ENCODE assay signal across 8 mouse cellular contexts in the genomic region with DNA sequence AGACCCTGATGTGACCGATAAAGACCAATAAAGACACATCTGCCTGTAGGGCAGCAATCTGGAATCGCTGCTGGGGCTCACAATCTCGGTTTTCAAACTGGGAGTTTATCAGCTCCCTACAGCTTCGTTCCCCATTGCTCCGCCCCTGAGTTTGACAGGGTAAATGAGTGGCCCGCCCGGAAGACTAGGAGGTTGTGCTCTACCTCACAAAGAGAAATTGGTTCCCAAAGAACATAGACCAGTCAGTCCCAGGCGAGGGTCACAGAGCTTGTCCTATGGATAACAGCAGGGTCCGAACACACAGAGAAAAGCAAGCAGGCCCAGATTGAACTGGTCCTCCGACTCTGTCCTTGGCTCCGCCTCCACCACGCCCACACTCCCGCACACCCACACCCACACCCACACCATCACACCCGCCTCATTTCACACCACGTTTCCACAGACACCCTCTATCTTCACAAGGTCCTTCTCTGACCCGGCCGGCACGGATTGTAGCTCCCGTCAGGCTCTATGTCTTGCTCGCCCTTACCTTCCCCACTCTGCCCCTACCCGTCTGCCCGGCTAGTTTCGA. TPM values are rescaled to one million over a fixed set of nuclear protein-coding genes. Genes with fewer than 3 reads are reported as not detected.
DNase-seq lines count a peak whose midpoint lies in the region; ATAC-seq and TF ChIP-seq lines count a peak whose summit lies in the region.

No protein-coding gene starts in this region.

- under 1% methylated on average over 23 of the region's 23 CpGs for WGBS in heart, adult 2 months
- under 1% methylated on average over 23 of the region's 23 CpGs for WGBS in intestine, postnatal 0 days
- under 1% methylated on average over 23 of the region's 23 CpGs for WGBS in liver, postnatal 0 days (ENCODE audit: insufficient replicate concordance)
- under 1% methylated on average over 23 of the region's 23 CpGs for WGBS in neural tube, embryonic 14.5 days

- peak overlapping the region; percentile 47 for H3K9ac ChIP-seq in heart, adult 2 months (ENCODE audit: low read depth, low read length)
- H3K9ac ChIP-seq in intestine, postnatal 0 days (ENCODE audit: low read depth, low read length), result peak overlapping the region; percentile 54
- H3K9ac ChIP-seq in liver, postnatal 0 days (replicated peaks), result peak overlapping the region; percentile 26; the same call in 1 of the 2 replicates
- H3K9ac ChIP-seq in neural tube, embryonic 14.5 days (replicated peaks; ENCODE audit: low read depth, low read length), result peak overlapping the region; percentile 37; the same call in 1 of the 2 replicates

- no peaks in the 10 kb centered on the region for H3K79me2 ChIP-seq in heart, adult 2 months (replicated peaks; ENCODE audit: control insufficient read depth, insufficient read depth, low read length)

- H3K9me3 ChIP-seq in erythroblast, embryonic 14.5 days (ENCODE audit: control insufficient read depth, low read length), result no peaks in the 10 kb centered on the region
- H3K9me3 ChIP-seq in intestine, postnatal 0 days (ENCODE audit: control insufficient read depth), result no peaks in the 10 kb centered on the region
- H3K9me3 ChIP-seq in liver, postnatal 0 days (ENCODE audit: low read length), result no peaks in the 10 kb centered on the region
- no peaks in the 10 kb centered on the region for H3K9me3 ChIP-seq in neural tube, embryonic 14.5 days (ENCODE audit: control insufficient read depth, low read length)

- peak; percentile 90 for DNase-seq in CD4-positive, CD25-positive, alpha-beta regulatory T cell, adult 2 months (ENCODE audit: low read depth, low spot score)
- DNase-seq in c-Kit-positive CD71-negative TER-119-negative erythroid progenitor cells, embryonic 14.5 days (ENCODE audit: low read depth), result peak; percentile 60
- peak in 1 of 2 experiments; percentile 88 for DNase-seq in heart, adult 2 months
- peak; percentile 85 for DNase-seq in liver, postnatal 0 days

- H3K4me2 ChIP-seq in intestine, postnatal 0 days (replicated peaks; ENCODE audit: low read depth), result peak overlapping the region; percentile 86
- peak overlapping the region; percentile 92 for H3K4me2 ChIP-seq in liver, postnatal 0 days (ENCODE audit: low read depth, low read length)
- peak overlapping the region; percentile 74 for H3K4me2 ChIP-seq in neural tube, embryonic 14.5 days (ENCODE audit: low read depth, low read length)

- peaks cover 11% of the 10 kb centered on the region for H3K4me1 ChIP-seq in erythroblast, embryonic 14.5 days (ENCODE audit: control insufficient read depth)
- H3K4me1 ChIP-seq in heart, adult 2 months (ENCODE audit: control insufficient read depth, insufficient read depth, low read length), result peaks cover 2% of the 10 kb centered on the region
- peaks cover 4% of the 10 kb centered on the region; the same call in 1 of the 2 replicates for H3K4me1 ChIP-seq in intestine, postnatal 0 days (replicated peaks; ENCODE audit: control insufficient read depth, insufficient read depth, low read length)
- peaks cover 13% of the 10 kb centered on the region for H3K4me1 ChIP-seq in liver, postnatal 0 days (ENCODE audit: insufficient read depth)
- H3K4me1 ChIP-seq in neural tube, embryonic 14.5 days (ENCODE audit: control insufficient read depth, insufficient read depth, low read length), result 0 out of 2 replicates have a peak, but pooled peaks cover 5% of the 10 kb centered on the region

- peak overlapping the region; percentile 44 for H3K27ac ChIP-seq in heart, adult 2 months
- H3K27ac ChIP-seq in intestine, postnatal 0 days (ENCODE audit: low read depth, low read length), result no peak overlapping the region
- no peak overlapping the region for H3K27ac ChIP-seq in liver, postnatal 0 days (ENCODE audit: low read depth)
- H3K27ac ChIP-seq in neural tube, embryonic 14.5 days (ENCODE audit: low read depth, low read length), result 0 out of 2 replicates have a peak overlapping the region, but pooled peaks have one; percentile 40

- no peaks in the 10 kb centered on the region; the same call in 1 of the 2 replicates for H3K36me3 ChIP-seq in erythroblast, embryonic 14.5 days (ENCODE audit: control insufficient read depth)
- no peaks in the 10 kb centered on the region for H3K36me3 ChIP-seq in heart, adult 2 months (ENCODE audit: control insufficient read depth, insufficient read depth, low read length)
- H3K36me3 ChIP-seq in intestine, postnatal 0 days (ENCODE audit: control insufficient read depth, insufficient read depth), result no peaks in the 10 kb centered on the region
- H3K36me3 ChIP-seq in liver, postnatal 0 days (replicated peaks; ENCODE audit: insufficient read depth, low read length), result no peaks in the 10 kb centered on the region
- no peaks in the 10 kb centered on the region for H3K36me3 ChIP-seq in neural tube, embryonic 14.5 days (ENCODE audit: control insufficient read depth, insufficient read depth, low read length)

- peaks cover 35% of the 10 kb centered on the region for H3K27me3 ChIP-seq in erythroblast, embryonic 14.5 days (ENCODE audit: control insufficient read depth)
- H3K27me3 ChIP-seq in heart, adult 2 months (ENCODE audit: control insufficient read depth, insufficient read depth, low read length), result no peaks in the 10 kb centered on the region
- H3K27me3 ChIP-seq in intestine, postnatal 0 days (replicated peaks; ENCODE audit: control insufficient read depth, insufficient read depth, low read length), result no peaks in the 10 kb centered on the region
- H3K27me3 ChIP-seq in liver, postnatal 0 days (ENCODE audit: insufficient read depth, low read length), result 0 out of 2 replicates have a peak, but pooled peaks cover 3% of the 10 kb centered on the region
- H3K27me3 ChIP-seq in neural tube, embryonic 14.5 days (ENCODE audit: control insufficient read depth, insufficient read depth, low read length), result no peaks in the 10 kb centered on the region

- peak overlapping the region; percentile 58 for H3K4me3 ChIP-seq in erythroblast, embryonic 14.5 days (replicated peaks)
- H3K4me3 ChIP-seq in heart, adult 2 months, result peak overlapping the region; percentile 57
- H3K4me3 ChIP-seq in intestine, postnatal 0 days (ENCODE audit: low read depth, low read length), result peak overlapping the region; percentile 74
- H3K4me3 ChIP-seq in liver, postnatal 0 days (ENCODE audit: low read depth, low read length), result peak overlapping the region; percentile 78
- peak overlapping the region; percentile 41 for H3K4me3 ChIP-seq in neural tube, embryonic 14.5 days (ENCODE audit: low read depth, low read length)

- TF ChIP-seq CTCF in heart, adult 2 months (IDR thresholded peaks at IDR 0.05), result no peak
- no peak for TF ChIP-seq CTCF in intestine, postnatal 0 days (IDR thresholded peaks at IDR 0.05; ENCODE audit: low read depth)
- TF ChIP-seq CTCF in liver, postnatal 0 days (IDR thresholded peaks at IDR 0.05; ENCODE audit: low read depth), result no peak

- no peak for TF ChIP-seq EP300 in heart, adult 2 months (IDR thresholded peaks at IDR 0.05; ENCODE audit: insufficient read depth, low read depth, low read length)
- TF ChIP-seq EP300 in liver, postnatal 0 days (IDR thresholded peaks at IDR 0.05; ENCODE audit: low read depth), result no peak

- peak; percentile 49; the same call in 1 of the 2 replicates for TF ChIP-seq POLR2A in heart, adult 2 months (IDR thresholded peaks at IDR 0.05; ENCODE audit: insufficient read depth, low read depth, low read length)

- intact Hi-C loops in heart, adult 2 months (cut with DNase I), result loop anchor here (1.0 to 10.0 kb wide), 3 partner anchors 24 to 171 kb away; a partner anchor contains a TSS

- ATAC-seq in erythroblast, adult 5-6 weeks (replicated peaks; ENCODE audit: low FRiP score, poor library complexity, severe bottlenecking), result no peak
- peak; percentile 94 for ATAC-seq in intestine, postnatal 0 days
- ATAC-seq in liver, postnatal 0 days, result peak; percentile 87
- ATAC-seq in neural tube, embryonic 14.5 days (ENCODE audit: low read depth), result peak; percentile 92; the same call in 1 of the 2 replicates

RNA-seq across cellular contexts. Expression of a gene that starts 0.6 kb away (rescaled TPM):
- not detected in 2 replicates for polyA plus RNA-seq in erythroblast, embryonic 14.5 days (2012)
- 13.6 and 16.5 TPM in 2 replicates for total RNA-seq in erythroblast, adult 5-6 weeks (2015; ENCODE audit: low replicate concordance)
- 6.8 and 17.1 TPM in 2 replicates for total RNA-seq in erythroblast, adult 5-6 weeks (2017; ENCODE audit: low replicate concordance)
- total RNA-seq in heart, adult 2 months (2021), result under 1 TPM; 0.27 to 0.44 TPM
- polyA plus RNA-seq in heart, adult 2 months (2012; rRNA removed), result 0.18 and 0.20 TPM in 2 replicates
- 7.1 and 8.2 TPM in 2 replicates for polyA plus RNA-seq in intestine, postnatal 0 days (2015; fragmentation: Nextera tagmentation; extraction: Ambion mirVana)
- polyA plus RNA-seq in liver, postnatal 0 days (2015; fragmentation: Nextera tagmentation; extraction: Ambion mirVana), result 3.0 and 3.3 TPM in 2 replicates
- 2.7 and 2.8 TPM in 2 replicates for polyA plus RNA-seq in neural tube, embryonic 14.5 days (2014; fragmentation: Nextera tagmentation; extraction: Ambion mirVana)

RNA-seq across cellular contexts. Expression of a gene that starts 10.9 kb away (rescaled TPM):
- polyA plus RNA-seq in erythroblast, embryonic 14.5 days (2012), result 0.04 TPM in 1 of 2 replicates, not detected in the other
- total RNA-seq in erythroblast, adult 5-6 weeks (2015; ENCODE audit: low replicate concordance), result 0.96 and 7.7 TPM in 2 replicates
- total RNA-seq in erythroblast, adult 5-6 weeks (2017; ENCODE audit: low replicate concordance), result 0.70 and 1.5 TPM in 2 replicates
- 1 to 10 TPM; 8.4 to 8.9 TPM for total RNA-seq in heart, adult 2 months (2021)
- polyA plus RNA-seq in heart, adult 2 months (2012; rRNA removed), result 6.2 and 6.5 TPM in 2 replicates
- polyA plus RNA-seq in intestine, postnatal 0 days (2015; fragmentation: Nextera tagmentation; extraction: Ambion mirVana), result 5.9 and 6.6 TPM in 2 replicates
- 1.6 and 1.7 TPM in 2 replicates for polyA plus RNA-seq in liver, postnatal 0 days (2015; fragmentation: Nextera tagmentation; extraction: Ambion mirVana)
- 0.74 and 4.0 TPM in 2 replicates for polyA plus RNA-seq in neural tube, embryonic 14.5 days (2014; fragmentation: Nextera tagmentation; extraction: Ambion mirVana)

RNA-seq across cellular contexts. Expression of a gene that starts 42.6 kb away (rescaled TPM):
- not detected in 2 replicates for polyA plus RNA-seq in erythroblast, embryonic 14.5 days (2012)
- total RNA-seq in erythroblast, adult 5-6 weeks (2015; ENCODE audit: low replicate concordance), result not detected in 2 replicates
- total RNA-seq in erythroblast, adult 5-6 weeks (2017; ENCODE audit: low replicate concordance), result not detected in 2 replicates
- under 1 TPM in 1 of 2 experiments, not detected in 1; 0.20 TPM for total RNA-seq in heart, adult 2 months (2021)
- 0.35 and 2.3 TPM in 2 replicates for polyA plus RNA-seq in heart, adult 2 months (2012; rRNA removed)
- polyA plus RNA-seq in intestine, postnatal 0 days (2015; fragmentation: Nextera tagmentation; extraction: Ambion mirVana), result 4.7 and 5.3 TPM in 2 replicates
- polyA plus RNA-seq in liver, postnatal 0 days (2015; fragmentation: Nextera tagmentation; extraction: Ambion mirVana), result 4.3 and 8.8 TPM in 2 replicates
- polyA plus RNA-seq in neural tube, embryonic 14.5 days (2014; fragmentation: Nextera tagmentation; extraction: Ambion mirVana), result 0.43 TPM in 1 of 2 replicates, not detected in the other

Comparison
In these comparisons a context has a peak if more than half of its experiments do, and no peak if none do; other contexts are left out.
1. H3K27ac ChIP-seq: peak in heart, adult 2 months (single experiment) and neural tube, embryonic 14.5 days (single experiment); none in intestine, postnatal 0 days (single experiment) and liver, postnatal 0 days (single experiment).
2. Peak in every context shown above with its lines, with median percentiles within 50 percentile points of each other: H3K4me3 ChIP-seq, H3K9ac ChIP-seq and H3K4me2 ChIP-seq.